Mouse (Mus musculus): ENCODE results near the gene Plcb1. TPM values are rescaled to one million over a fixed set of nuclear protein-coding genes. Genes with fewer than 3 reads are reported as not detected.

Plcb1 gene
- polyA plus RNA-seq, 1 experiment from 2014 or later = 30.1 TPM

GRCm38 (mm10) chr2:135496553-135496952 lies 710.7 kb downstream of the Plcb1 start:
- Histone ChIP-seq H3K4me3 (replicated peaks) (no peak overlapping the region), H3K27ac (no peak overlapping the region), H3K36me3 (no peaks in the 10 kb centered on the region), H3K27me3 (no peaks in the 10 kb centered on the region), H3K4me1 (no peaks in the 10 kb centered on the region), H3K9me3 (replicated peaks) (no peaks in the 10 kb centered on the region), H3K4me2 (no peak overlapping the region), H3K9ac (no peak overlapping the region)
- 18% methylated on average over 3 of the region's 3 CpGs for WGBS
- no peak for ATAC-seq (replicated peaks; ENCODE audit: low FRiP score)

- H3K4me3 ChIP-seq (replicated peaks) = no peak overlapping the region
- H3K9me3 ChIP-seq (replicated peaks) = no peaks in the 10 kb centered on the region
- 75% methylated on average over 2 of the region's 2 CpGs for WGBS
- no peak overlapping the region for H3K27ac ChIP-seq
- no peaks in the 10 kb centered on the region for H3K36me3 ChIP-seq
- ATAC-seq (replicated peaks; ENCODE audit: low FRiP score) = no peak
- H3K4me1 ChIP-seq = no peaks in the 10 kb centered on the region
- no peak overlapping the region for H3K9ac ChIP-seq
- no peak overlapping the region for H3K4me2 ChIP-seq
- H3K27me3 ChIP-seq = no peaks in the 10 kb centered on the region
These were observed 711.4 kb downstream of the Plcb1 start for GRCm38 (mm10) chr2:135497251-135497650.

GRCm38 (mm10) chr2:135500872-135501271 lies 715.0 kb downstream of the Plcb1 start:
- 20% methylated on average over 2 of the region's 2 CpGs for WGBS
- Histone ChIP-seq H3K36me3 (no peaks in the 10 kb centered on the region), H3K9me3 (replicated peaks) (no peaks in the 10 kb centered on the region), H3K4me3 (replicated peaks) (no peak overlapping the region), H3K9ac (no peak overlapping the region), H3K27me3 (no peaks in the 10 kb centered on the region), H3K4me1 (no peaks in the 10 kb centered on the region), H3K4me2 (no peak overlapping the region), H3K27ac (no peak overlapping the region)
- ATAC-seq (replicated peaks; ENCODE audit: low FRiP score) = no peak

GRCm38 (mm10) chr2:135503328-135503997 lies 717.6 kb downstream of the Plcb1 start:
- H3K4me1 ChIP-seq = no peaks in the 10 kb centered on the region
- no peaks in the 10 kb centered on the region for H3K27me3 ChIP-seq
- H3K9ac ChIP-seq = no peak overlapping the region
- no peaks in the 10 kb centered on the region for H3K36me3 ChIP-seq
- no peak overlapping the region for H3K4me3 ChIP-seq (replicated peaks)
- 82% methylated on average over 4 of the region's 4 CpGs for WGBS
- no peaks in the 10 kb centered on the region for H3K9me3 ChIP-seq (replicated peaks)
- H3K4me2 ChIP-seq = no peak overlapping the region
- no peak for ATAC-seq (replicated peaks; ENCODE audit: low FRiP score)
- H3K27ac ChIP-seq = no peak overlapping the region

DNA sequence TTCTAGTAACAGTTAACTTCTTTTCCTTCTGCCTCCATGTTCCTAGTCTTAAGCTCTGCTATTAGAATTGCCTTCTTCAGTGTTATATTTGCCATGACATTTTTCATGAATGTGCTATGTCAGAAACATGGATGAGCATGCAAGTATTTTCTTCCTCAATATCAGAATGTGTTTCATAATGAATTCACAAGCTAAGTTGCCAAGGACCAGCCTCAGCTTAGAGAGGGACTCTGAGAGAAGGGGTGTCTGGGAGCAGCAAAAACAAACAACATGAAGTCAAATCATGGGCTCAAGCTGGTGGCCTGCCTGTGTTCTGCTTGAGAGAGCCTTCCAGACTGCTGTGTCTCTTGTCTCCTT lies 718.1 kb downstream of the Plcb1 start:
- Histone ChIP-seq H3K27ac (no peak overlapping the region), H3K4me3 (replicated peaks) (no peak overlapping the region), H3K9me3 (replicated peaks) (no peaks in the 10 kb centered on the region), H3K27me3 (no peaks in the 10 kb centered on the region), H3K4me2 (no peak overlapping the region), H3K36me3 (no peaks in the 10 kb centered on the region), H3K4me1 (no peaks in the 10 kb centered on the region), H3K9ac (no peak overlapping the region)
- no peak for ATAC-seq (replicated peaks; ENCODE audit: low FRiP score)

DNA sequence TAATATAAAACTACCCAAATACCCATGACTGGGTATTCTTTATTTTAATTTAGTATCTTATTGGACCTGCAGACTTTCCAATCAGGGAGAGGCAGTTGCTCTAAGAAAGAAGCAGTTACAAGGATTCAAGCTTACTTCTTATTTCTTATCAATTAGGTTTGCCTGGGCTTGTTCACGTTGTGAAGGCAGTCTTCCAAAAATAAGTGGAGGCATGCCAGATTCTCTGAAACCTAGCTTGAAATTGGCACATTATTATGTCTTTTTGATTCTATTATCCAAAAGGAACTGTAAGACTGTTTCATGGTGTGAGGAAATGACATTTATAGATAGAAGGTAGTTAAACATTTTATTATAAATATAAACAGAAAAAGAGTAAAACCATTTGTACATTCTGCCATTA lies 721.2 kb downstream of the Plcb1 start:
- Histone ChIP-seq H3K4me1 (no peaks in the 10 kb centered on the region), H3K36me3 (no peaks in the 10 kb centered on the region), H3K27me3 (no peaks in the 10 kb centered on the region), H3K9ac (no peak overlapping the region), H3K4me2 (no peak overlapping the region), H3K4me3 (replicated peaks) (no peak overlapping the region), H3K27ac (no peak overlapping the region), H3K9me3 (replicated peaks) (no peaks in the 10 kb centered on the region)
- 76% methylated on average over 1 of the region's 1 CpGs for WGBS
- no peak for ATAC-seq (replicated peaks; ENCODE audit: low FRiP score)

DNA sequence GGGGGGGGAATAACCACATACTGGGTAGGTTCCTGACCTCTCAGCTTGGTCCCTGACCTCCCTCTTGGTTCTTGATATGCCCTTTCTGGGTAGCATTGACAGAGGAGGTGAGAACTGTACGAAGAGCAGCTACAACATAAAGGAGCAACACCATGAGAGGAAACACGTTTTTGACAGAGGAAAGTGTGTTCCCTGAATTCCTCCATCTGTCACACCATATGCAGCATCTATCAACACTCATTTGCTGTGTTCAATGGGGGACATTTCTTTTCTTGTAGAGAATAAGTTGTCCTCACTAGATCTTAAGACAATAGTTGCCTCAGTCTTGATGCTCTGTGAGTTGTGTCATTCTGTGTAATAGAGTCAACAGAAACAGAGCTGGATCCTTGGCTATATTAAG lies 733.1 kb downstream of the Plcb1 start:
- no peak for ATAC-seq (replicated peaks; ENCODE audit: low FRiP score)
- Histone ChIP-seq H3K4me3 (replicated peaks) (no peak overlapping the region), H3K4me1 (no peaks in the 10 kb centered on the region), H3K4me2 (no peak overlapping the region), H3K9me3 (replicated peaks) (no peaks in the 10 kb centered on the region), H3K9ac (no peak overlapping the region), H3K36me3 (no peaks in the 10 kb centered on the region), H3K27me3 (no peaks in the 10 kb centered on the region), H3K27ac (no peak overlapping the region)
- WGBS = 78% methylated on average over 2 of the region's 2 CpGs

Other genes with a start within 250 kb of the Plcb1 start
- not detected in 2 replicates for gene Hao1, start 231.7 kb upstream of the Plcb1 start, polyA plus RNA-seq (2015; fragmentation: Nextera tagmentation; extraction: Ambion mirVana)
- 20.9 and 21.0 TPM in 2 replicates for gene Tmx4, start 141.9 kb upstream of the Plcb1 start, polyA plus RNA-seq (2015; fragmentation: Nextera tagmentation; extraction: Ambion mirVana)

Measured in kidney, embryonic 15.5 days (tissue).